Mouse (Mus musculus): ENCODE results near the gene Tbc1d10a. TPM values are rescaled to one million over a fixed set of nuclear protein-coding genes. Genes with fewer than 3 reads are reported as not detected.

The Tbc1d10a gene
- polyA plus RNA-seq, 1 experiment from 2014 or later = 34.2 TPM

- Histone ChIP-seq H3K9me3 (no peaks in the 10 kb centered on the region), H3K9ac (peak overlapping the region; percentile 52), H3K36me3 (peaks cover 9% of the 10 kb centered on the region), H3K4me1 (peaks cover 21% of the 10 kb centered on the region), H3K4me2 (peak overlapping the region; percentile 94), H3K27ac (no peak overlapping the region), H3K4me3 (peak overlapping the region; percentile 48), H3K27me3 (peaks cover 10% of the 10 kb centered on the region; the same call in 1 of the 2 replicates)
- no peak for ATAC-seq (ENCODE audit: borderline replicate concordance, extremely low read depth, low FRiP score, low TSS enrichment)
- 8% methylated on average over 6 of the region's 6 CpGs for WGBS
Measured at GRCm38 (mm10) chr11:4218637-4219036, 32.0 kb downstream of the Tbc1d10a start.

GRCm38 (mm10) chr11:4219317-4219751 is 32.7 kb downstream of the Tbc1d10a start:
- Histone ChIP-seq H3K27me3 (peaks cover 10% of the 10 kb centered on the region; the same call in 1 of the 2 replicates), H3K9ac (peak overlapping the region; percentile 52; the same call in 1 of the 2 replicates), H3K9me3 (no peaks in the 10 kb centered on the region), H3K4me3 (no peak overlapping the region), H3K4me2 (peak overlapping the region; percentile 94; the same call in 1 of the 2 replicates), H3K36me3 (0 out of 2 replicates have a peak, but pooled peaks cover 5% of the 10 kb centered on the region), H3K27ac (no peak overlapping the region), H3K4me1 (peaks cover 21% of the 10 kb centered on the region)
- ATAC-seq (ENCODE audit: borderline replicate concordance, extremely low read depth, low FRiP score, low TSS enrichment) = peak; percentile 21; the same call in 1 of the 2 replicates
- 8% methylated on average over 2 of the region's 2 CpGs for WGBS

- WGBS = 60% methylated on average over 9 of the region's 9 CpGs
- no peaks in the 10 kb centered on the region for H3K9me3 ChIP-seq
Measured at GRCm38 (mm10) chr11:4219908-4220307, 33.3 kb downstream of the Tbc1d10a start.

GRCm38 (mm10) chr11:4220443-4221400 is 34.1 kb downstream of the Tbc1d10a start:
- Histone ChIP-seq H3K36me3 (no peaks in the 10 kb centered on the region), H3K4me3 (no peak overlapping the region), H3K4me2 (no peak overlapping the region), H3K27me3 (peaks cover 10% of the 10 kb centered on the region; the same call in 1 of the 2 replicates), H3K27ac (no peak overlapping the region), H3K9ac (no peak overlapping the region), H3K4me1 (peaks cover 21% of the 10 kb centered on the region), H3K9me3 (no peaks in the 10 kb centered on the region)
- ATAC-seq (ENCODE audit: borderline replicate concordance, extremely low read depth, low FRiP score, low TSS enrichment) = no peak
- 57% methylated on average over 28 of the region's 28 CpGs for WGBS

More at GRCm38 (mm10) chr11:4219908-4220307, 33.3 kb downstream of the Tbc1d10a start:
- H3K9ac ChIP-seq = no peak overlapping the region
- 0 out of 2 replicates have a peak, but pooled peaks cover 3% of the 10 kb centered on the region for H3K36me3 ChIP-seq
- no peak overlapping the region for H3K4me3 ChIP-seq
- peaks cover 21% of the 10 kb centered on the region for H3K4me1 ChIP-seq
- no peak overlapping the region for H3K27ac ChIP-seq
- no peak for ATAC-seq (ENCODE audit: borderline replicate concordance, extremely low read depth, low FRiP score, low TSS enrichment)
- peaks cover 10% of the 10 kb centered on the region; the same call in 1 of the 2 replicates for H3K27me3 ChIP-seq
- no peak overlapping the region for H3K4me2 ChIP-seq

- H3K4me2 ChIP-seq = no peak overlapping the region
- H3K27me3 ChIP-seq = peaks cover 10% of the 10 kb centered on the region; the same call in 1 of the 2 replicates
- no peak overlapping the region for H3K9ac ChIP-seq
- H3K9me3 ChIP-seq = no peaks in the 10 kb centered on the region
- no peak overlapping the region for H3K27ac ChIP-seq
- 57% methylated on average over 17 of the region's 17 CpGs for WGBS
- no peak for ATAC-seq (ENCODE audit: borderline replicate concordance, extremely low read depth, low FRiP score, low TSS enrichment)
- H3K4me1 ChIP-seq = peaks cover 21% of the 10 kb centered on the region
- no peaks in the 10 kb centered on the region for H3K36me3 ChIP-seq
- no peak overlapping the region for H3K4me3 ChIP-seq
Measured at GRCm38 (mm10) chr11:4222046-4222950, 35.7 kb downstream of the Tbc1d10a start.

- Histone ChIP-seq H3K36me3 (no peaks in the 10 kb centered on the region), H3K4me3 (no peak overlapping the region), H3K9ac (no peak overlapping the region), H3K4me1 (peaks cover 9% of the 10 kb centered on the region), H3K27ac (no peak overlapping the region), H3K4me2 (no peak overlapping the region), H3K9me3 (no peaks in the 10 kb centered on the region), H3K27me3 (peaks cover 10% of the 10 kb centered on the region; the same call in 1 of the 2 replicates)
- no peak for ATAC-seq (ENCODE audit: borderline replicate concordance, extremely low read depth, low FRiP score, low TSS enrichment)
- WGBS = 34% methylated on average over 5 of the region's 7 CpGs
Measured at GRCm38 (mm10) chr11:4223393-4224188, 37.0 kb downstream of the Tbc1d10a start.

GRCm38 (mm10) chr11:4224223-4224622 is 37.6 kb downstream of the Tbc1d10a start:
- ATAC-seq (ENCODE audit: borderline replicate concordance, extremely low read depth, low FRiP score, low TSS enrichment) = no peak
- Histone ChIP-seq H3K4me1 (peaks cover 2% of the 10 kb centered on the region; the same call in 1 of the 2 replicates), H3K4me3 (no peak overlapping the region), H3K9me3 (no peaks in the 10 kb centered on the region), H3K4me2 (no peak overlapping the region), H3K9ac (no peak overlapping the region), H3K27ac (no peak overlapping the region), H3K36me3 (no peaks in the 10 kb centered on the region), H3K27me3 (peaks cover 4% of the 10 kb centered on the region; the same call in 1 of the 2 replicates)
- 38% methylated on average over 2 of the region's 2 CpGs for WGBS

GRCm38 (mm10) chr11:4226569-4227325 is 40.2 kb downstream of the Tbc1d10a start:
- Histone ChIP-seq H3K27ac (no peak overlapping the region), H3K4me2 (no peak overlapping the region), H3K4me1 (no peaks in the 10 kb centered on the region), H3K9ac (no peak overlapping the region), H3K9me3 (no peaks in the 10 kb centered on the region), H3K27me3 (no peaks in the 10 kb centered on the region), H3K4me3 (no peak overlapping the region), H3K36me3 (no peaks in the 10 kb centered on the region)
- 78% methylated on average over 5 of the region's 5 CpGs for WGBS
- no peak for ATAC-seq (ENCODE audit: borderline replicate concordance, extremely low read depth, low FRiP score, low TSS enrichment)

- no peaks in the 10 kb centered on the region for H3K27me3 ChIP-seq
- H3K27ac ChIP-seq = no peak overlapping the region
- H3K4me1 ChIP-seq = no peaks in the 10 kb centered on the region
- WGBS = 34% methylated on average over 8 of the region's 8 CpGs
- H3K4me3 ChIP-seq = no peak overlapping the region
- no peak for ATAC-seq (ENCODE audit: borderline replicate concordance, extremely low read depth, low FRiP score, low TSS enrichment)
- no peaks in the 10 kb centered on the region for H3K9me3 ChIP-seq
- H3K9ac ChIP-seq = no peak overlapping the region
- no peaks in the 10 kb centered on the region for H3K36me3 ChIP-seq
- H3K4me2 ChIP-seq = no peak overlapping the region
Measured at GRCm38 (mm10) chr11:4228463-4228862, 41.9 kb downstream of the Tbc1d10a start.

GRCm38 (mm10) chr11:4229841-4230240 is 43.3 kb downstream of the Tbc1d10a start:
- H3K36me3 ChIP-seq = no peaks in the 10 kb centered on the region
- H3K4me1 ChIP-seq = no peaks in the 10 kb centered on the region
- ATAC-seq (ENCODE audit: borderline replicate concordance, extremely low read depth, low FRiP score, low TSS enrichment) = no peak
- no peak overlapping the region for H3K4me2 ChIP-seq
- no peaks in the 10 kb centered on the region for H3K9me3 ChIP-seq
- no peak overlapping the region for H3K9ac ChIP-seq
- no peak overlapping the region for H3K4me3 ChIP-seq
- H3K27ac ChIP-seq = no peak overlapping the region
- no peaks in the 10 kb centered on the region for H3K27me3 ChIP-seq
- WGBS = 43% methylated on average over 4 of the region's 4 CpGs
